Mouse (Mus musculus) testis, adult 2 months (tissue): Measurements from ENCODE around the gene Zfp36l1. TPM values are rescaled to one million over a fixed set of nuclear protein-coding genes. Genes with fewer than 3 reads are reported as not detected.

Source experiments
- H3K27ac ChIP-seq: fragments of 200-500 bp; 2 replicates; pipeline ENCODE4 v1.5.1; 2012; ENCODE audit warnings: low read depth, low read length; ENCODE audit not compliant: control insufficient read depth, insufficient read depth
- H3K27me3 ChIP-seq: fragments of 200-500 bp; 2 replicates; pipeline ENCODE4 v1.6.1; 2012; ENCODE audit warnings: mild to moderate bottlenecking, low read length, moderate library complexity; ENCODE audit not compliant: control insufficient read depth, insufficient read depth
- H3K36me3 ChIP-seq: fragments of 200-500 bp; 2 replicates; pipeline ENCODE4 v1.6.1; 2012; ENCODE audit warnings: mild to moderate bottlenecking, low read length; ENCODE audit not compliant: control insufficient read depth, insufficient read depth
- H3K4me1 ChIP-seq: fragments of 200-500 bp; 2 replicates; pipeline ENCODE4 v1.6.1; 2012; ENCODE audit warnings: low read length; ENCODE audit not compliant: control insufficient read depth, insufficient read depth
- H3K4me3 ChIP-seq: fragments of 200-500 bp; 2 replicates; pipeline ENCODE4 v1.5.1; 2012; ENCODE audit warnings: low read depth, mild to moderate bottlenecking, low read length, moderate library complexity, mixed read lengths; ENCODE audit not compliant: control insufficient read depth
- CTCF ChIP-seq: fragments of 200-500 bp; IDR thresholded peaks from 2 replicates; pipeline ENCODE4 v1.5.1; 2012; ENCODE audit warnings: low read depth, mild to moderate bottlenecking, inconsistent platforms, low read length, moderate library complexity; ENCODE audit not compliant: control insufficient read depth, insufficient read depth, insufficient replicate concordance
- POLR2A ChIP-seq: fragments of 200-500 bp; IDR thresholded peaks from 2 replicates; pipeline ENCODE4 v1.6.1; 2012; ENCODE audit warnings: low read depth, mild to moderate bottlenecking, inconsistent platforms, low read length, moderate library complexity; ENCODE audit not compliant: control insufficient read depth
- polyA plus RNA-seq: library from polyadenylated mRNA; depleted of rRNA; stranded (reverse); fragments of >200 nt; gene quantifications from 2 replicates; pipeline ENCODE4 v1.2.3, GENCODE M21; 2012; rRNA removed

Zfp36l1 gene
- polyA plus RNA-seq, 1 experiment, result 28.4 TPM

- H3K27ac ChIP-seq, result no peak overlapping the region
- H3K27me3 ChIP-seq, result no peaks in the 10 kb centered on the region
- no peak for TF ChIP-seq CTCF
- H3K36me3 ChIP-seq, result no peaks in the 10 kb centered on the region
- H3K4me1 ChIP-seq, result peaks cover 10% of the 10 kb centered on the region
- H3K4me3 ChIP-seq, result no peak overlapping the region
Observed at GRCm38 (mm10) chr12:80062410-80063401, 50.1 kb downstream of the Zfp36l1 start.

- H3K4me3 ChIP-seq, result no peak overlapping the region
- H3K36me3 ChIP-seq, result no peaks in the 10 kb centered on the region
- H3K27ac ChIP-seq, result no peak overlapping the region
- peaks cover 10% of the 10 kb centered on the region for H3K4me1 ChIP-seq
- H3K27me3 ChIP-seq, result no peaks in the 10 kb centered on the region
- TF ChIP-seq CTCF (no peak), POLR2A (no peak)
Observed at GRCm38 (mm10) chr12:80061810-80062209, 51.0 kb downstream of the Zfp36l1 start.

GRCm38 (mm10) chr12:80060809-80061208 is 52.0 kb downstream of the Zfp36l1 start:
- no peak overlapping the region for H3K4me3 ChIP-seq
- TF ChIP-seq POLR2A (no peak), CTCF (no peak)
- H3K27me3 ChIP-seq, result no peaks in the 10 kb centered on the region
- H3K4me1 ChIP-seq, result peaks cover 10% of the 10 kb centered on the region
- H3K36me3 ChIP-seq, result no peaks in the 10 kb centered on the region
- H3K27ac ChIP-seq, result no peak overlapping the region

- H3K4me1 ChIP-seq, result peaks cover 10% of the 10 kb centered on the region
- no peak for TF ChIP-seq POLR2A
- H3K4me3 ChIP-seq, result no peak overlapping the region
- H3K27ac ChIP-seq, result no peak overlapping the region
- H3K27me3 ChIP-seq, result no peaks in the 10 kb centered on the region
- H3K36me3 ChIP-seq, result no peaks in the 10 kb centered on the region
Observed at GRCm38 (mm10) chr12:80060338-80060737, 52.5 kb downstream of the Zfp36l1 start.

GRCm38 (mm10) chr12:80059773-80060328 is 53.0 kb downstream of the Zfp36l1 start:
- no peak overlapping the region for H3K27ac ChIP-seq
- no peaks in the 10 kb centered on the region for H3K27me3 ChIP-seq
- peaks cover 10% of the 10 kb centered on the region for H3K4me1 ChIP-seq
- H3K36me3 ChIP-seq, result no peaks in the 10 kb centered on the region
- TF ChIP-seq POLR2A, result no peak
- TF ChIP-seq CTCF, result no peak
- no peak overlapping the region for H3K4me3 ChIP-seq

Other genes with a start within 250 kb of the Zfp36l1 start
- gene Actn1, start 147.4 kb upstream of the Zfp36l1 start, polyA plus RNA-seq, result 7.6 and 10.1 TPM in 2 replicates